Mouse (Mus musculus): ENCODE data around the gene Ppp4r4.
"Not testable (repeated sequence)": the region's sequence is repeated elsewhere in the genome, so short reads cannot be mapped to it uniquely, and the experiment has no call there.

Ppp4r4 gene

GRCm38 (mm10) chr12:103634430-103634829, 102.3 kb downstream of the Ppp4r4 start:
- in situ Hi-C loops (cut with MboI, MseI): no loop called here

- in situ Hi-C loops (cut with MboI, MseI): no loop called here
These were observed 103.8 kb downstream of the Ppp4r4 start for GRCm38 (mm10) chr12:103635846-103636245.

- in situ Hi-C loops (cut with MboI, MseI): no loop called here
These were observed 111.3 kb downstream of the Ppp4r4 start for GRCm38 (mm10) chr12:103643336-103643735.

GRCm38 (mm10) chr12:103643818-103644217, 111.7 kb downstream of the Ppp4r4 start:
- in situ Hi-C loops (cut with MboI, MseI): no loop called here

- in situ Hi-C loops (cut with MboI, MseI): no loop called here
These were observed 112.5 kb downstream of the Ppp4r4 start for GRCm38 (mm10) chr12:103644601-103645000.

- in situ Hi-C loops (cut with MboI, MseI): no loop called here
These were observed 114.2 kb downstream of the Ppp4r4 start for GRCm38 (mm10) chr12:103646314-103646713.

GRCm38 (mm10) chr12:103653836-103654235, 121.8 kb downstream of the Ppp4r4 start:
- in situ Hi-C loops (cut with MboI, MseI): no loop called here

- in situ Hi-C loops (cut with MboI, MseI): no loop called here
These were observed 123.3 kb downstream of the Ppp4r4 start for GRCm38 (mm10) chr12:103655123-103656044.

- in situ Hi-C loops (cut with MboI, MseI): no loop called here
These were observed 125.0 kb downstream of the Ppp4r4 start, which contains the start of gene Serpina6 for GRCm38 (mm10) chr12:103656848-103657626. Gene Serpina6, minus strand, starts transcription at chr12:103657212.

- in situ Hi-C loops (cut with MboI, MseI): no loop called here
These were observed 125.9 kb downstream of the Ppp4r4 start for GRCm38 (mm10) chr12:103657991-103658390.

GRCm38 (mm10) chr12:103659171-103659570, 127.1 kb downstream of the Ppp4r4 start:
- in situ Hi-C loops (cut with MboI, MseI): no loop called here

- in situ Hi-C loops (cut with MboI, MseI): no loop called here
These were observed 128.0 kb downstream of the Ppp4r4 start for GRCm38 (mm10) chr12:103660076-103660475.

GRCm38 (mm10) chr12:103662053-103662452, 130.0 kb downstream of the Ppp4r4 start:
- in situ Hi-C loops (cut with MboI, MseI): not testable (repeated sequence)

All from T-helper 2 cell (primary cell).